Mouse (Mus musculus): Measurements from ENCODE around the gene Bri3.
"Not testable (repeated sequence)": the region's sequence is repeated elsewhere in the genome, so short reads cannot be mapped to it uniquely, and the experiment has no call there.

Gene Bri3

GRCm38 (mm10) chr5:144296090-144296604, 51.9 kb downstream of the Bri3 start:
- DNase-seq: no peak

- no peak for DNase-seq
These were observed 58.8 kb downstream of the Bri3 start for GRCm38 (mm10) chr5:144303071-144303470.

- no peak for DNase-seq
These were observed 64.7 kb downstream of the Bri3 start for GRCm38 (mm10) chr5:144308929-144309328.

DNA sequence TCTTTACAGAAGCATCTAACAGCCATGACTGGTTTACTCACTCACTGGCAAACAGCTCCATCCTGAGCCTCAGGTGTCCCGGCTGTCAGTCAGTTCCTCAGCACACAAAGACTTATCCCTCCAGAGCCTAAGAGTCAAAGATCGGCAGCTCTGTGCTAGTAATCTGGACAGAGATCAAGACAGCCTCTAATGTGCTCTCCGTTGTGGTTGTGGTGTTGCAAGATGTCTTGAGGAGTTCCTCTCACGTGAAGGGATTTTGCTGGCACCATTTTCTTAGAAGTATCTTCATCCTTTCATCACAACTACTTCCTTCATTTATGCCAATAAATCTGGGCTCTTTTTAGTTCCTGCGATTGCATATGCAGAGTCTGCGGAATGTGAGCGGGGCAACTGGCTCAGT, 67.9 kb downstream of the Bri3 start:
- DNase-seq: no peak

DNA sequence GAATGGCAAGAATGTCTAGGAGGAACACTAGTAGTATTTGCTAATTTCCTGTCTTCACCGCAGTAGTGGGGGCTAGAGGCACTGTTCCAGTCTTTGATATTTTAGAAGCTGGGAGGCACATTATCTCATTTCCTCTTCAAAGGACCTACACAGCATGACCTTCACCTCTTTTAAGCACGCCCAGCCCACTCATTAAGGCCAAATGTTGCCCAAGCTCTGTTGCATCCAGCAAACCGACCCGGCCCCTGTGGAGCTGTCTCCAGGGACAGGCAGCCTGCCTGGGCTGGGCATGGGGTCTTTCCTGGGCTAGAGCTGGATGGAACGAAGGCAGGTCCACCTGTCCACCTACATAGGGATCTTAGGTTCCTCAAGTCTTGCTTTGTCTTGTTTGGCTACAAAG, 69.1 kb downstream of the Bri3 start:
- DNase-seq: no peak

DNA sequence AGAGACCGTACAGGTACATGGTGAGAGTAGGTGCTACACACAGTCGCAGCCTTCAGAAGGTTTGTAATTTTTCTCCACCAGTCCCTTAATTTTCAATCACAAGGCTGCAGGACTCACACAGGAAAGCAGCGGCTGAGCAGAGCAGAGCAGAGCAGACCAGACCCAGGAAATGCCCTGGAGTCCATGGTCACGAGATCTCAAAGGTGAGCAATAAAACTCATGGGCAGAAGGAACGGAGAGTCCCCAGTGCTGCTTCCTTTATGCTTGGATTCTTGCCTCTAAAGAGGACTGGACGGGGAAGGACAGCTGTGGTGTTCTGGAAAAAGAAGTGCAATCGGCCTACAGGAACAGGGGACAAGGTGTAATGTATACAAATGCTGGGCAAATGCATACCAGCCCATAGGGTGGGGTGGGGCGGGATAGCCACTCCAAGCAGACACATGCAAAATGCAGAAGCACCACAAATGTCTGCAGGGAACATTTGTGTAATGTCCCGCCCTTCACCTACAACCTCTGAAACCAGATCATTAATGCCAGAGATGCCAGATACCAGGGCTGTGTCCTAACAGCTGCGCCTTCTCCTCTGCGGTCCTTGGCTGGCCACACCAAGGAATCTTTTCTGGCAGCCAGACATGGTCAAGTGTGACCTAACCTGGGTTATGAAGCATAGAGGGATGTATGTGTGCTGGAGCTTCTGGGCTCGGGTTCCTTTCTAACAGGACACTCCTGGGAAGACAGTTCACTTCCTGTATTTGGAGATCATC, 70.7 kb downstream of the Bri3 start:
- no peak for DNase-seq

- DNase-seq: no peak
These were observed 72.2 kb downstream of the Bri3 start for GRCm38 (mm10) chr5:144316442-144316841.

GRCm38 (mm10) chr5:144317426-144317825, 73.2 kb downstream of the Bri3 start:
- DNase-seq: no peak

DNA sequence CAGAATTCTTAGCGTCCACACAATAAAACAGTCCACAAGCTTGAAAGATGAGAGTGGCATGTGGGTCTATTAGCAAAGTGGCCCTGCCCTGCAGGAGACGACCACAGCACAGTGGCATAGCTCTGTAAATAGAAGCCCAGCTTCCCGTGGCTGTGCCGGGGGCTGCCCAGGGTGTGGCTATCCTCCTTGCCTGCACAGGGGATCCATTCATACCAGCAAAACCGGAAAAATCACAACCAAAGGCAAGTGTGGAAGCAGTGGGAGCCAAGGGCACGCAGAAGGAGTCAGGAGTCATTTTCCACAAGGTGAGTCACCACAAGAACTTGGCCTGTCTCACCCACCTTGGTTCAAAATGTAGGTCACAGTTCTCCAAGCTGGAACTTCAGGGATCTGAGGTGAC, 74.0 kb downstream of the Bri3 start:
- DNase-seq: no peak

DNA sequence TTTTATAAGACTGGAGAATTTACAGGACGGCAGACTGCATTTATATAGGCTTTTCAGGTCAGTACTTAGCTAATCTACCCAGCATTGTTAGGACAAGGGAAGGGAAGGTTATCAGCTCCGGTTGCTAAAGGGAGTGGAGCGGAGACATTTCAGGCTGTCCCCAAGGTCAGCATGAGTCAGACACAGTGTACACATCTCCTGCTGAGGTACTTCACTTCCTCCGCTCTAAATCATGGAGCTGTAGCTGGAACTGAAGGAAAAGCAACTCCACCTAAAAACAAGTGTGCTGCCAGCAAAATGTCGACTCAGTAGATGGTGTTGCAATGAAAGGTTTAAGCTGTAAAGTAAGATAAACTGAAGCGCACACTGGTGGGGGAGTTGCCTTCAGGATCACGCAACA, 77.4 kb downstream of the Bri3 start:
- no peak for DNase-seq

- DNase-seq: no peak
These were observed 78.5 kb downstream of the Bri3 start for GRCm38 (mm10) chr5:144322717-144323116.

GRCm38 (mm10) chr5:144334010-144334409, 89.8 kb downstream of the Bri3 start:
- no peak for DNase-seq

DNA sequence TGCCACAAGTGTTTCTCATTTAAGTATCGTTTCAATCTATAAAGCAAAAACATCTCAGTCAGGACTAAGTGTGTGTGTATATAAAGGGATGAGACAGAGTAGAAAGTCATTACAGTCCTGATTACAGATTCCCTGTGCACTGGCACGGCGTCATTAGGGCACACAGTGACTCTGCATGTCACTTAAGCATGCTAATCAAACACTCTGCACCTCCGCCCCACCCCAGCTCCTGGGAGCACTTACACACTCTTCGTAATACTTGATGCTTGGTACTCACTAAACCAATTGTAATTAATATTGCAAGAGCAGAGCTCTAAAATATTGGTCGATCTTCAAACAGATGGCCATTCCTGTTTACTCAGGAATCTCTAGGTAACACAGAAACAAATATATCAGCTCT, 91.1 kb downstream of the Bri3 start:
- DNase-seq: not testable (repeated sequence)

DNA sequence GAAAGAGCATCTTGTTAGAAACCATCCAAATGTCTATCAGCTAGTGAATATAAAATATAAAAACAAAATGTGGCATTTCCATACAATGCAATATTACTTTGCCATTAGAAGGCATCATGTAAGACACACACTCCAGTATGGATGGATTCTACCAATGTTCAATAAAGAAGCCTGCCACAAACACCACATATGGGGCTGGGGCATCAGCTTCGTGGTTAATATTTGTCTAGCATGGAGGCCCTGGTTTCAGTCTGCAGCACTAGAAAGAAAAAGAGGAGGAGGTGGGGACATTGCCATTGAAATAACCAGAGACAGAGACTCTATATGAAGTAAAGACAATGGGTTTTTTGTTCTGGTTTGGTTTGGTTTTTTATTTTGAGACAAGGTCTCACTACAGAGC, 94.5 kb downstream of the Bri3 start:
- no peak for DNase-seq

DNA sequence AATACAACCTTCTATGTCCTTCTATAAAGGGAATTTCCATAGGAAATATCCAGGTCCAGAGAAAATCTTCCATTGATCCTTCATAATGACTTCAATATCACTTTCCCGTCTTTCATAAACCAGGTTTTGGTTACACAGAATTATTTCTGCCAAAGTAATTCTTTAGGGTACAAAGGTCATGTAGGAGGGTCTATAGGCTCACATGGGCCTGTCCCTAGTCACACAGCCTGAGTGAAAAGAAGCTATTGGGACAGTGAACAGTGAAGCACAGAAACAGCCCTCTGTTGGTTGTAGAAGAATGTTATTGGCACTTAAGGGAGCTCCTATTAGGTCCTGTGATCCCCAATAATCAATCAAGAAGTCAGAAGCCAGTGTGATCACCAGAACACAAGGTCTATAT, 96.8 kb downstream of the Bri3 start:
- DNase-seq: no peak

DNA sequence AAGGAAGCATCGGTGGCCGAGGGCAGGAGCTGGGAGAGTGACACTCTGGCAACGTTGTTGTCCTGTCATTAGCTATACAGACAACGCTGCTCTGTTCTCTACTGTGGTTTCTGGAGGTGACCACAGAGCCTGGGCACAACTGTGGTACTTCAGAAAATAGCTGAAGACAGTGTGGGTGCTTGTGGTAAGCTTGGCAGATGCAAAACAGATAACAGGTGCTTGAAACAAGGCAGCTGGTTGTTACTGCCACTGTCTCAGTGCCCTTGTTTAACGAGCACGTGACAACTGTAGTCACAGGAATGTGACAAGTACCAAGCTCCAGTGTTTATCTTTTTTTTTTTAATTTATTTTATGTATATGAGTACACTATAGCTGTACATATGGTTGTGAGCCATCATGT, 100.4 kb downstream of the Bri3 start:
- DNase-seq: peak in 1 of 2 experiments; percentile 4

- DNase-seq: no peak
These were observed 106.9 kb downstream of the Bri3 start for GRCm38 (mm10) chr5:144351185-144351584.

- DNase-seq: no peak
These were observed 108.2 kb downstream of the Bri3 start for GRCm38 (mm10) chr5:144352250-144353047.

GRCm38 (mm10) chr5:144356776-144357455, 112.7 kb downstream of the Bri3 start:
- DNase-seq: no peak

DNA sequence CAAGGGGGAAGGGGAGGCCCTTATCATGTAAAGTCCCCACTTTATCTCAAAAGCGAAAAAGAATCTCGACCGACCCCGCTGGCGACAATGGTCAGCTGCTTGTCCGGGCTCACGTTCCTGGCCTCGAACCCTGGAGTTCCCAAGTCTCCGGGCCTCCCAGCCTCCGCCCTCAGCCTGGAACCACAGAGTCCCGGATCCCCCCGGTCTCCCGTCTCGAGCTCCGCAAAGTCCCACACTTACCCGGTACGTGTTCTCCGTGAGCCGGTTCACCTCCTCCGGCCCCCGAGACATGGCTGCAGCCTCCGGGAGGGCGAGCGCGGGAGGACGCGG, 113.3 kb downstream of the Bri3 start:
- DNase-seq: no peak

DNA sequence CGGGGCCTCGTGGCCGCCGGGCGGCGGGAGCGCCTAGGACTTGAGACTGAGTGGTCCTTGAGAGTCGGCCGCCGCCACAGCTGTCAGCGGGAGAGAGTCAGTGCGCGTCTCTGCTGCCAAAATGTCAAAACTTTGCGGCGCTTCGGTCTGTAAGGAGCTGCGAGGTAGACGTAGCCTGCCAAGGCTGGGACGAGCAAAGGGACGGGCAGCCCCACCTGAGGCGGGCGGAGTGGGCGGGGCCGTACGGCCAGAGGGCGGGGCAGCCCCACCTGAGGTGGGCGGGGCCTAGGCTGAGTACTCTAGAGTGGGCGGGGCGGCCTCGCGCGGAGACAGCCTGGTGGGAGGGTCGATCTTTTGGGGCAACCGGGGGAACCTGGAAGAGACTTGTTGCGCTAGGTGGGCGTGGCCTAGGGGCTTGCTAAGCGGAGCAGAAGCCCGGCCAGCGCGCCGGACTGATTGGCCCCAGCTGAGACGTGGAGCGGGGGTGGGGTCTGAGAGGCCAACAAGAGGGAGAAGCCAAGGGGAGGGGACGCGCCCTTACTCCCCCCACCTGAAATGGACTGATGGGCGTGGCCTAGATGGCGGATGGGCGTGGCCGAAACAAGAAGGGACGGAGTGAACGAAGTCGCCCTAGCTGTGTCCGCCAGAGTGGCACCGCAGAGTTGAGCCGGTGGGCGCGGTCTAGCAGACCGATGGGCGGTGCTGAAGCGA, 113.8 kb downstream of the Bri3 start, which contains the start of gene Baiap2l1:
TSS of gene Baiap2l1 (minus strand) at position 232 of the 711 bp plus-strand sequence.
- peak; percentile 59 to 69 for DNase-seq

DNA sequence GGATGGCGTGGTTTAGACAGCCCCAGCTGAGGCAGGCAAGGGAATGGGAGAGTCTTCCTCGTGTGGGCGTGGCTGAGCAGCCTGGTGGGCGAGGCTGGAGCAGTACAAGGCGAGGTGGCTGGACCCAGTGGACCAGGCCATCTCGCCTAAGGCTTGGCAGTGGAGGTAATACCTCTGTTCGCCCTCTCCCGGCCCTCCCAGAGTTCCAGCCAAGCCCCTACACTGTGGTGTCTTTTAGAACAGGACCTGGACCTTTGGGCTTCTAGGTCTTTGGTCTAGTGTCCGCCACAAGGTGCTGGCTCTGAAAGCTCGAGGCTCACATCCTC, 114.3 kb downstream of the Bri3 start:
- no peak for DNase-seq

DNA sequence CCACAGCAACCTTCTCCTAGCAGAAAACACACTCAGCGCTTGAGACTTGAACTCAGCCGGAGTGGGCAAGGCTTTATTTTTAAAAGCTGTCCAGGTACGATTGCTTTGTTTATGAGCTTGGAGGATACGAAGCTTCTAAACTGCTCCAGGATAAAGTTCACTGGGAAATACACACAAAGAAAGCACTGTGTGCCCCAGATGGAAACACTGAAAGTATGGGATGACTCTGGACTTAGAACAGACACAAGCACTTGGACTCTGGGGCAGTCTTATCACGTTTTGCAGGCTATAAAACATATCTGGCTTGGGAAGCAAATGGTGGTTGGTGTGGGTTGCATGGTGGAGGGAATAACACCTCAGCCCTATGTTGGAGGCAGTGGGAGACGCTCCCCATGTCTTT, 115.6 kb downstream of the Bri3 start:
- DNase-seq: no peak

Data from thymus, postnatal 36 days (tissue).